Mouse (Mus musculus): ENCODE measurements at regions not wholly inside any gene's neighbourhood (a gene's known extent, or its start where the extent isn't known, plus 50 kb on each side); places are given as distances from the start of the nearest gene placed in this dataset.

DNA sequence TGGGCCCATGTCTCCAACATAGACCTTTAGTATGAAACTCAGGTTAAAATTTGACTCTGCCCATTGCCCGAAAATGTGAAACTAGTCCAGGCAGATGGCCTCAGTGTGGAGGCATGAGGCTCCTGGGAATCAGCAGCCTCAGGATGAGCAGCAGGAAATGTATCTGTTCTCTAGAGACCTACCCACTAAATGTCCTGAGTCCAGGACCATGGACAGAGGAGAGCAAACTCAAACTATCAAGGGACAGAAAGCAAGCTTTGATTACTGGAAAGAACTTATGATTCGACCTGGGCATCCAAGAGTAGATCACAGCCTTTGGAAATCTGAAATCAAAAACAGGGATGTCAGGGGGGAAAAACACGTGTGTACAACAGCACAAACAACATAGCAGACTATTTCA lies 230.3 kb upstream of the Ncam1 start:
- intact Hi-C loops (cut with DNase I), result no loop called here
- no peak for DNase-seq

- DNase-seq, result no peak
- intact Hi-C loops (cut with DNase I), result no loop called here
Observed at GRCm38 (mm10) chr9:50028573-50028972, 229.8 kb upstream of the Ncam1 start.

DNA sequence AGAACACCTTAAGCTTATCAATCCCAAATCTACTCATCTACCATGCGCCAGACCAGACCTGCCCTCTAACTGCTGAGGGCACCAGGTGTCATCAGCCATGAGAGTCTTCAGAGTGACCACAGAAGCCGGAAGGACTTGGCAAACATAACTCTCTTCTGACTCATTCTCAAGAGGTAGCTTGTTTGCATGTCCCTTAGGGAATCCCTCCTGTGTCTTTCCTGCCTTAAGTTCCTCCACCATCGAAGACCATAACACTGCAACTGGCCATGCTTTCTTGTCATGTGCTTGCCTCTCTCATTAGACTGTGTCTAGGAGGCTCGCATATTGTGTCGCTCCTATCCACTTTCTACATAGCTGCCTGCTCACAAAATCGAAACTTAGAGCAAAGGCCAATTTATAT lies 226.1 kb upstream of the Ncam1 start:
- intact Hi-C loops (cut with DNase I), result no loop called here

GRCm38 (mm10) chr9:50013602-50014001 lies 214.9 kb upstream of the Ncam1 start:
- intact Hi-C loops (cut with DNase I), result no loop called here
- DNase-seq, result no peak

More for the DNA sequence above, 226.1 kb upstream of the Ncam1 start:
- no peak for DNase-seq

DNA sequence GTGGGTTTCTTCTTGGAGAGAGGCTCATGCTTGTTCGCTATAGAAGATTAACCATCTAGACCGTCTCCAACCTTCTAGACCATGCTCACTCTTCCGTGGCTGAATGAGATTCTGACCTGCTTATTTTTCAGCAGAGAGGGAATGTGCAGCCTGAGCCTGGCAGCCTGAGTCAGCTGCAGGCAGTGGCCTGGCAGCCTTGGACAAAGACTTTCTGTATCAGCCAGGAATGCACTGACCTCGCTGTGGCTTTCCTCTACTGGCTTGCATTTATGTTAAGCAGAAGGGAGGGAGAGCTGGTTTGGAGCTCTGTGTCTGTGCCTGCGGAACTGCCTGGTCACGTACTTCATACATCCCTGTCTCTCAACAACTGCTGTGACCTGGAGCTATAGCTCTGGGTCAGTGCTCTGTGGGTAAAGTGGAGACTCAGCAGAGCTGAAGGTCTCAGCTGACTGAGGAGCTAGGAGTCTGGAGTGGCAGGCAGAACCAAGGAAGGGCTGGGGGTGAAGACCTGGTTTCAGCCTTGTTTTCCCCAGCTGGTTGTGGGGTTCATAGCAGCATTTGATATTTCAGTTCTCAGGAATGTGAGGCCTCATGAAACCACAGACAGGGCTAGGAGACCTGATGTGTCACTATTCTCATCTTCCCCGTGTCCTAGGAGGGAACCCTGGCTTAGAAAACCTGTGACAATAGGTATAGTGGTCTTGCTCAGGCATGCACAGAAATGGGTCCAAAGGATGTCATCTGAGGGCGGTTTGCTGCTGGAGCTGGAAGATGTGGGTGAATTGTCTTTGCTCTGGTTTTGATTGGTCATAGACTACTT lies 207.2 kb upstream of the Ncam1 start:
- no peak for DNase-seq
- intact Hi-C loops (cut with DNase I), result no loop called here

- intact Hi-C loops (cut with DNase I), result no loop called here
Observed at GRCm38 (mm10) chr9:50002695-50003094, 204.0 kb upstream of the Ncam1 start.

DNA sequence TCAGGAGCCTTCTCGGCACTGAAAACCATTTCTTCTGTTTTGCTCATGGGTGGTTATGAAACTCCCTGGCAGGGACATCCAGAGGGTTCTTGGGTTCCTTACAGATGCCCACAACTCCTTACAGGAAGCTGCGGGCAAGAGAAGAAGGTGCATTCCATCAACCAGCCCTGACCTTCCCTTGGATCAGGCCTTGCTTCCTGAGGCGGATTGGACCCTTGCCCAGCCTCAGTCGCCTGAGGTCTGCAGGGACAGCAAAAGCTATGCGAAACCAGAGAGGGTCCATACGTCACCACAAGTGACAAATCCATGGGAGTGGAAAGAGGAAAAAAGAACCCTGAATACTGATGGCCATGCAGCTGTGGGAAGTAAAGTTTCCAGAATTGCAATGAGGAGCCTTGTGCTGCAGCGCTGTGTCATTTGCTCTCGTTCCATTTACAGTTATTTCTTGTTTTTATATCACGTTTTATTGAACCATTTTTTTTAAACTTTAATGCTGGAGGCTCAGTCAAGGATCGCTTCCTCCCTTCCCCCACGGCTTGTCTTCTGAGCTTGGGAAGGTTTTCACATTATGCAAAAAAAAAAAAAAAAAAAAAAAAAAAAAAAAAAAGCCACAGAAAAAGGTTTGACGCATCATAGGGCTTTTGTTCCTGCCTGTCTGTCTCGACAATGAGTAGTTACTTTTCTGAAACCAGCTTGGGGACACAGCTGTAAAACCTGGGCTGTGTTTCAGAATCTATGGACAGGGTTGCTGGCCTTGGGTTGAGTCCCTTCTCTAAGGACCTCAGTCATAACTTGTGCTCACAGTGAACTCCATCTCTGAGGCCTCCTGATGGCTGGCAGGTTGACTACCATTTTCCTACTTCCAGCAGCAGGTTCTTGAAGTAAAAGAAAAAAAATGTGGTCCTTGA lies 202.0 kb upstream of the Ncam1 start:
- DNase-seq, result peak in 1 of 2 experiments; percentile 15
- intact Hi-C loops (cut with DNase I), result no loop called here

More at GRCm38 (mm10) chr9:50002695-50003094, 204.0 kb upstream of the Ncam1 start:
- DNase-seq, result no peak

DNA sequence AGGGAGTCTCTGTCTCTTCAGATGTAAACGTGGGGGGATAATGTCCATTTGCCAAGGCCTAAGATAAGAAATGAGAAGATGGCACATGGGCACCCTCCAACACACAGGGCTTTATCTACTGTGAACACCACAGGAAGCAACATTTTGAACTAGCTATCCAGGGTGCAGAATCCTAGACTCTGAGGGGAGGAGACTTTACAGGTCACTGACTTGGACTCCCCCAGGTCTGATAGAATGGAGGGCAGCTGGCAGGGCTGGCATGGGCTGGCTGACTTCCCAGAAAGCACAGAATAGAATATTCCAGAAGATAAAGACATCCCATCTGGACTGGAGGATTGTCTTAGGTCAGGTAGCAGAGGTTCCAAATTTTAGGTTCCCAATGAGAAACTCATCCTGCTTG lies 201.2 kb upstream of the Ncam1 start:
- intact Hi-C loops (cut with DNase I), result no loop called here
- no peak for DNase-seq

GRCm38 (mm10) chr9:49998101-49998500 lies 199.4 kb upstream of the Ncam1 start:
- intact Hi-C loops (cut with DNase I), result no loop called here
- no peak for DNase-seq

- intact Hi-C loops (cut with DNase I), result no loop called here
- DNase-seq, result peak; percentile 85 to 87
Observed at GRCm38 (mm10) chr9:49989464-49990271, 190.9 kb upstream of the Ncam1 start.

DNA sequence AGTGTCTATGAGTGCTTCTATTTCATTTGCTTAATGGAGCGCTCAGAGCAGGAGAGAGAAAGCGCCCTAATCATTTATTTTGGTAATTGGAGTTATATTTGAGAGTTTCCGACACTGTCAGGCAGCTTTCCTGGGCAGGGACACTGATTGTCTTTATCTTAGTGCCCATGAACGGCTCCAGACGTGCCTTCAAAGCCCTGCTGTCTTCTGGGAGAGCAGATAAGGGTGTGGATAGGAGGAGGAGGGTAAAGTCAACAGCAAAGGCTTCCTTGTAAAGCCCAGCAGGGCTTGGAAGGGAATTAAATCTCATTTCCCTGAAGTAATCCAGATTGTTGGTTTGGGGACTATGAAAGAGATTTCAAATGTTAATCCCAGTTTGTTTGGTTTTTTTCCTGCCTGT lies 189.3 kb upstream of the Ncam1 start:
- DNase-seq, result no peak
- intact Hi-C loops (cut with DNase I), result no loop called here

- intact Hi-C loops (cut with DNase I), result no loop called here
- no peak for DNase-seq
Observed at GRCm38 (mm10) chr9:49987481-49987880, 188.8 kb upstream of the Ncam1 start.

DNA sequence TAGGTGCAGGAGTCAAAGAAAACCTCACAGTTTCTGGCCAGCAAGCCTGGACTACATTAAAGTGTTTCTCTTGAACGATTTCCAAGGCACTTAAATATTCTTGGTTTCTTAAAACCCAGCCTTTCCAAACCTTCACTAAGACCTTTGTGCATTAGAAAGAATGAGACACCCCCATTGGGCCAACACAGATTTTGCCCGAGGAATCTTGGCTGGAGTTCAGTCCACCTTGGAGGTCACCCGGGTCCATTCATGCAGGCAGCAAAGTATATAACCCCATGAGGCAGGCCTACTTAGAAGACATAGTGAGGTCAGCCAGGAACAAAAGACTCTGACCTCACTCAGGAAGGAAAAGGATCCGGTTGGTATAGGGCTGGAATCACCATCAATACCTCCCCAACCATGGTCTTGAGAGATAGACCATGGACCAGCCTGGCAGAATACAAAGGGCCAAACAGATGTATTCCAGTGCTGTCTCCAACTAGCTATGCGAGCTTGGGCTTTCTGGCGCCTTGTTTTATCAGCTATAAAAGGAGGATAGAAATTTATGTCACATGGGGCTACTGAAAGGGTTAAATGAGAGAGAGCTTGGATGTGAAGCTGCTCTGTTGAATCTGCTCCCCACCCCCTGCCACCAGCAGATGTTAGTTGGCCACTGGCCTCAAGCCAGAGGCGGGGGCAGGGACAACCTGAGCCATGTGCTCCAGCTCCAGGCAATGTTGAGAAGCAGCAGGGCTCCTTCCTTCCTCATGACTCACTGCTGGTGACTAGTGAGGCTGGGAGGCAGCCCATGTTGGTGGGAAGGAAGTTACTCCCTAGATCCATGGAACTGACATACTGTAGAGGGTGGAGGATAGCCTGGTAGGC lies 181.9 kb upstream of the Ncam1 start:
- peak in 1 of 2 experiments; percentile 29 for DNase-seq
- intact Hi-C loops (cut with DNase I), result no loop called here

- DNase-seq, result peak; percentile 61 to 71
- intact Hi-C loops (cut with DNase I), result no loop called here
Observed at GRCm38 (mm10) chr9:49975938-49976671, 177.4 kb upstream of the Ncam1 start.

DNA sequence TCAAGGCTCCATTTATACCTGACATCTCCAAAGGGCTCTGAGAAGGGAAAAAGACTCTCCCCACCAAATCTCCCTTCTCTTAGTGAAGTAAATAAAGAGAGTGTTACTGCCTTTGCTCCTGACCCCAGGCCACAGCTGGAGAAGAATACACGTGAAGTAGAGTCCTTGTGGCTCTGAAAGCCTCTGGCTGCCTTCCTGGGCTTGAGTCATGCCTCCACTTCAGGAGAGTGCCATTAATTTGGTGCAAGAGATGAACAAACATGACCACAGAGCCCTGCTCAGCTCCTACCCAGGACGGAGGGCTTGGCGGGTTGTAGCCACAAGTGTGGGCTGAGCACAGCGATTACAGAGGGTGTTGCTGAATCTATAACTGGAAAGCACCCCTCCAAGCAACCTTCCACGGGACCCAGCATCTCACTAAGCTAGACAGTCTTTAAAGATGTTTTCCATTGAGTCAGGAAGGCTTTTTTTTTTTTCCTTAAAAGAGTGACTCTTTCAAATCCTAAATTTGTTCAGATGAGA lies 175.3 kb upstream of the Ncam1 start:
- intact Hi-C loops (cut with DNase I), result no loop called here
- DNase-seq, result no peak

GRCm38 (mm10) chr9:49969429-49969828 lies 170.7 kb upstream of the Ncam1 start:
- DNase-seq, result no peak
- intact Hi-C loops (cut with DNase I), result no loop called here

- intact Hi-C loops (cut with DNase I), result no loop called here
- no peak for DNase-seq
Observed at GRCm38 (mm10) chr9:49964666-49965065, 165.9 kb upstream of the Ncam1 start.

GRCm38 (mm10) chr9:49962561-49963071 lies 163.9 kb upstream of the Ncam1 start:
- intact Hi-C loops (cut with DNase I), result no loop called here
- DNase-seq, result no peak

GRCm38 (mm10) chr9:49961965-49962364 lies 163.2 kb upstream of the Ncam1 start:
- no peak for DNase-seq
- intact Hi-C loops (cut with DNase I), result no loop called here

All from heart, postnatal 36 days (tissue).